Mouse (Mus musculus) embryonic facial prominence, embryonic 12.5 days (tissue): ENCODE results near the gene C1ql1. TPM values are rescaled to one million over a fixed set of nuclear protein-coding genes. Genes with fewer than 3 reads are reported as not detected.

Experiments
- ATAC-seq: fragments of 200-750 bp; cut with Nextera tagmentation; 2 replicates; pipeline ENCODE4 v1.8.0; 2017; ENCODE audit not compliant: insufficient number of reproducible peaks, insufficient read depth, low FRiP score, low TSS enrichment
- H3K27ac ChIP-seq: fragments of 300-500 bp; sonication (generic); 2 replicates; pipeline ENCODE4 v1.5.1; 2016; ENCODE audit warnings: mild to moderate bottlenecking
- H3K27me3 ChIP-seq: fragments of 300-500 bp; sonication (generic); 2 replicates; pipeline ENCODE4 v1.6.1; 2016; ENCODE audit warnings: mild to moderate bottlenecking, moderate library complexity
- H3K36me3 ChIP-seq: fragments of 300-500 bp; sonication (generic); 2 replicates; pipeline ENCODE4 v1.6.1; 2016; ENCODE audit warnings: mild to moderate bottlenecking
- H3K4me1 ChIP-seq: fragments of 300-500 bp; sonication (generic); 2 replicates; pipeline ENCODE4 v1.6.1; 2016
- H3K4me2 ChIP-seq: fragments of 300-500 bp; sonication (generic); replicated peaks from 2 replicates; pipeline ENCODE4 v1.6.1; 2016; ENCODE audit warnings: mild to moderate bottlenecking, moderate library complexity
- H3K4me3 ChIP-seq: fragments of 300-500 bp; sonication (generic); 2 replicates; pipeline ENCODE4 v1.5.1; 2016; ENCODE audit warnings: mild to moderate bottlenecking
- H3K9ac ChIP-seq: fragments of 300-500 bp; sonication (generic); 2 replicates; pipeline ENCODE4 v1.6.1; 2016; ENCODE audit warnings: mild to moderate bottlenecking, moderate library complexity
- H3K9me3 ChIP-seq: fragments of 300-500 bp; sonication (generic); 2 replicates; pipeline ENCODE4 v1.6.1; 2016; ENCODE audit warnings: mild to moderate bottlenecking, moderate library complexity
- WGBS: fragments of 180-500 bp; shearing (Covaris S2); methylation state at CpG from one replicate; pipeline ENCODE4 v1.1.7; 2016; 5-methylcytosine and 5-hydroxymethylcytosine counted together
- polyA plus RNA-seq: library from polyadenylated mRNA; unstranded; fragments of >200 nt; fragmentation: Nextera tagmentation; extraction: Ambion mirVana; gene quantifications from 2 replicates; pipeline ENCODE4 v1.2.1, GENCODE M21; 2016

C1ql1 gene
- polyA plus RNA-seq, 1 experiment from 2014 or later = 3.9 TPM

GRCm38 (mm10) chr11:102957692-102958091 is 11.2 kb upstream of the C1ql1 start:
- Histone ChIP-seq H3K9ac (no peak overlapping the region), H3K27ac (0 out of 2 replicates have a peak overlapping the region, but pooled peaks have one; percentile 31), H3K9me3 (no peaks in the 10 kb centered on the region), H3K36me3 (no peaks in the 10 kb centered on the region), H3K4me2 (no peak overlapping the region), H3K27me3 (peaks cover 11% of the 10 kb centered on the region; the same call in 1 of the 2 replicates), H3K4me3 (no peak overlapping the region), H3K4me1 (peaks cover 8% of the 10 kb centered on the region)
- ATAC-seq = no peak
- WGBS = 81% methylated on average over 8 of the region's 8 CpGs

- ATAC-seq = no peak
- Histone ChIP-seq H3K36me3 (no peaks in the 10 kb centered on the region), H3K4me2 (no peak overlapping the region), H3K27ac (0 out of 2 replicates have a peak overlapping the region, but pooled peaks have one; percentile 31), H3K4me3 (no peak overlapping the region), H3K4me1 (peaks cover 8% of the 10 kb centered on the region; the same call in 1 of the 2 replicates), H3K27me3 (peaks cover 12% of the 10 kb centered on the region; the same call in 1 of the 2 replicates), H3K9me3 (no peaks in the 10 kb centered on the region), H3K9ac (no peak overlapping the region)
- 55% methylated on average over 16 of the region's 16 CpGs for WGBS
Observed at GRCm38 (mm10) chr11:102956962-102957614, 10.6 kb upstream of the C1ql1 start.

GRCm38 (mm10) chr11:102952922-102953321 is 6.4 kb upstream of the C1ql1 start:
- no peak for ATAC-seq
- WGBS = 34% methylated on average over 6 of the region's 6 CpGs
- Histone ChIP-seq H3K4me3 (no peak overlapping the region), H3K4me2 (no peak overlapping the region), H3K27me3 (peaks cover 52% of the 10 kb centered on the region), H3K9ac (no peak overlapping the region), H3K4me1 (peaks cover 17% of the 10 kb centered on the region), H3K27ac (no peak overlapping the region), H3K9me3 (no peaks in the 10 kb centered on the region), H3K36me3 (no peaks in the 10 kb centered on the region)

DNA sequence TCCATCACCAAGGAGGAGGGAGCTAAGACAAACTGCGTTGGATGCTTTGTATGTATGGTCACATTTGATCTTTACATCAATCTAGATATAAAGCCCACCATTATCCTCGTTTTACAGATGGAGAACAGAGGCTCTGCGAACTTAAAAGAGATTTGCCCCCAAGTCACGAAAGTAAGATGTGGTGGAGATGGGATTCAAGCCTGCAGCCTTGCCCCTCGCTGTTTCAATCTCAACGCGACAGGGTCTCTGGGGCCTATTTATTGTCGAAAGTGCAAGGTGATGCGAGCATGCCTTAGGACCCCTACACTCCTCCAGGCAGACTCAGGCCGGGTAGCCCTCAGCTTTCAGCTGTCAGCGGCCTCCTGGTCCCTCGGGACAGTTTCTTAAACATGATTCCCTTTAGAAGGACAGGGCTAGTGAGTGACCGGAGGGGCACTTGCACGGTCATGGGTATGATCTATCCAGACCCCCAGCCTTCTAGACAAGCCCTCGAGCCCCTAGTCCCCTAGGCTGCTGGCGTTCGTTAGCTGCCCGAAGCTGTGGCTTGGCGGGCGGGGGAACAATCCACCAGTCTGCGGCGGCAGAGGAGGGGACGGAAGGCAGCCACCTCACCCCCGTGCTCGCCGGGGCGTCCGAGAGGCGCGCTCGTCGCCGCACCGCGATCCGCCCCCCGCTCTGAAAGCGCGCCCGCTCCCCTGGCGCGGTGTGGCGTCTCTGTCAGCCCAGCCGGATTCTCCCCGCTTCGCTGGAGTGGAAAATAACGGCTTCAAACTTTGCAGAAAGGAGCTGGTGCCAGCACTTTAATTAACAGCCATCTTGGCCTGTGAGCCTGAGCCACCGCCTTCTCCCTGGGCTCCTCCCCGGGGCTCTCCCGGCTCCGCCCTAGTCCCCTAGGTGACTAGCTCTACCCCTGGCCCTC is 1.8 kb upstream of the C1ql1 start:
- H3K4me1 ChIP-seq = peaks cover 40% of the 10 kb centered on the region
- H3K4me2 ChIP-seq = peak overlapping the region; percentile 76
- peak overlapping the region; percentile 46 for H3K4me3 ChIP-seq
- no peak; the same call in 1 of the 2 replicates for ATAC-seq
- 1% methylated on average over 51 of the region's 51 CpGs for WGBS
- no peaks in the 10 kb centered on the region for H3K36me3 ChIP-seq
- H3K9ac ChIP-seq = peak overlapping the region; percentile 52
- H3K9me3 ChIP-seq = no peaks in the 10 kb centered on the region
- H3K27ac ChIP-seq = no peak overlapping the region
- H3K27me3 ChIP-seq = peaks cover 87% of the 10 kb centered on the region

- Histone ChIP-seq H3K4me2 (peak overlapping the region; percentile 67), H3K36me3 (no peaks in the 10 kb centered on the region), H3K9ac (no peak overlapping the region), H3K4me3 (peak overlapping the region; percentile 34), H3K4me1 (peaks cover 40% of the 10 kb centered on the region), H3K27ac (no peak overlapping the region), H3K27me3 (peaks cover 97% of the 10 kb centered on the region), H3K9me3 (no peaks in the 10 kb centered on the region)
- ATAC-seq = no peak
- 3% methylated on average over 8 of the region's 8 CpGs for WGBS
Observed at GRCm38 (mm10) chr11:102946992-102947343, 480 bp upstream of the C1ql1 start.

- Histone ChIP-seq H3K27me3 (peaks cover 95% of the 10 kb centered on the region), H3K9ac (peak overlapping the region; percentile 42; the same call in 1 of the 2 replicates), H3K27ac (peak overlapping the region; percentile 17; the same call in 1 of the 2 replicates), H3K36me3 (no peaks in the 10 kb centered on the region), H3K9me3 (no peaks in the 10 kb centered on the region), H3K4me3 (peak overlapping the region; percentile 34), H3K4me2 (peak overlapping the region; percentile 67), H3K4me1 (peaks cover 40% of the 10 kb centered on the region)
- 2% methylated on average over 54 of the region's 54 CpGs for WGBS
- ATAC-seq = no peak
Observed at GRCm38 (mm10) chr11:102945306-102946264, 903 bp downstream of the C1ql1 start.

DNA sequence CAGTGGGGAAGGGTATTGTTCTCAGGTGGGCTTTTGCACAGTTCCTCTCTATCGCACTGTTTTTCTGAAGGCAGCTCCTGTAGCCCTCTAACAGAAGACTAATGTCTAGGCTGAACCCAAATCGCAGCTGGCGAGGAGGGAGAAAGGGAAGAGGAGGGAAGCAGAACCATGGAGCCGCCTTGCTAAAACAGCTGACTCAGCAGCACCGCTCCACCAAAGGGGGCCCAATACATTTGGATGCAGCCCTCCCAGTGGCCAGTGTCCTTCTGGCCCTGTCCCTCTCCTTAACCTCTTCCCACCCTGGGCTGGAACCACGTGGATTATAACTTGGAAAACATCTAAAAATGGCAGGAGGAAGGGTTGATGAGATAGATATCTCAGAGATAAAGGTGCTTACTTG is 5.3 kb downstream of the C1ql1 start:
- no peak overlapping the region for H3K27ac ChIP-seq
- no peak overlapping the region for H3K9ac ChIP-seq
- no peaks in the 10 kb centered on the region for H3K9me3 ChIP-seq
- peaks cover 64% of the 10 kb centered on the region for H3K27me3 ChIP-seq
- no peak for ATAC-seq
- no peaks in the 10 kb centered on the region for H3K36me3 ChIP-seq
- no peak overlapping the region for H3K4me2 ChIP-seq
- no peak overlapping the region for H3K4me3 ChIP-seq
- H3K4me1 ChIP-seq = peaks cover 39% of the 10 kb centered on the region
- 69% methylated on average over 6 of the region's 6 CpGs for WGBS

- no peaks in the 10 kb centered on the region for H3K36me3 ChIP-seq
- peaks cover 43% of the 10 kb centered on the region for H3K27me3 ChIP-seq
- ATAC-seq = no peak
- H3K4me3 ChIP-seq = no peak overlapping the region
- no peaks in the 10 kb centered on the region for H3K9me3 ChIP-seq
- H3K4me1 ChIP-seq = peaks cover 26% of the 10 kb centered on the region
- H3K27ac ChIP-seq = no peak overlapping the region
- no peak overlapping the region for H3K9ac ChIP-seq
- H3K4me2 ChIP-seq = no peak overlapping the region
- WGBS = 41% methylated on average over 13 of the region's 13 CpGs
Observed at GRCm38 (mm10) chr11:102939024-102939675, 7.3 kb downstream of the C1ql1 start.

- H3K27ac ChIP-seq = 0 out of 2 replicates have a peak overlapping the region, but pooled peaks have one; percentile 14
- H3K4me1 ChIP-seq = peaks cover 26% of the 10 kb centered on the region
- peaks cover 28% of the 10 kb centered on the region for H3K27me3 ChIP-seq
- no peak overlapping the region for H3K4me3 ChIP-seq
- no peak overlapping the region for H3K9ac ChIP-seq
- no peaks in the 10 kb centered on the region for H3K36me3 ChIP-seq
- WGBS = 49% methylated on average over 3 of the region's 3 CpGs
- ATAC-seq = no peak
- no peaks in the 10 kb centered on the region for H3K9me3 ChIP-seq
- no peak overlapping the region for H3K4me2 ChIP-seq
Observed at GRCm38 (mm10) chr11:102937529-102938182, 8.8 kb downstream of the C1ql1 start.

GRCm38 (mm10) chr11:102936272-102936671 is 10.2 kb downstream of the C1ql1 start:
- Histone ChIP-seq H3K36me3 (no peaks in the 10 kb centered on the region), H3K27ac (no peak overlapping the region), H3K4me1 (peaks cover 26% of the 10 kb centered on the region), H3K27me3 (0 out of 2 replicates have a peak, but pooled peaks cover 16% of the 10 kb centered on the region), H3K9ac (no peak overlapping the region), H3K9me3 (no peaks in the 10 kb centered on the region), H3K4me2 (no peak overlapping the region), H3K4me3 (no peak overlapping the region)
- WGBS = 45% methylated on average over 4 of the region's 4 CpGs
- ATAC-seq = no peak
